Mouse (Mus musculus) embryo, embryonic 11.5 days (tissue): ENCODE data around the gene Gm14459.
"Not testable (repeated sequence)": the region's sequence is repeated elsewhere in the genome, so short reads cannot be mapped to it uniquely, and the experiment has no call there.

Experiments
- DNase-seq: peaks from one replicate; pipeline ENCODE4 v3.0.0-alpha.2; 2012; ENCODE audit warnings: low read depth, low spot score

Gm14459 gene

DNA sequence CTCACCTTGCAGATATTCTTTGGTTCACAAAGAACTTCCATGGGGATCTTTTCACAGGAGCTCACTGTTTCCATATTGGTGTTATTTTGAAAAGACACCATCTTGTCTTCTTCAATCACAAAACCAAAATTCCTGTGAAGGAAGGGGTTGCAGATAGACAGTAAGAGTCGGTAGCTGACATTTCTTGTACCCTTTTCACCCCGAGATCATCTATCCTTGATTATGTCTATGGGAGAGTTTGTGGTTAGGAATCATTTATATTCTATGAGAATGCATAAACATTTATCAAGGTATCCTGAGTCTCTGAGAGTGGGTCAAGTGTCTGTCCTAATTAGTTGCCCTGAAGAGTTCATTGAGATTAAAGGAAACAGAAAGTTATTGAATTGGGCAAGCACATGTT lies at the start of gene Gm14459:
Gene Gm14459 (minus strand): TSS at position 101 of the 400 bp plus-strand sequence.
- DNase-seq: no peak

DNA sequence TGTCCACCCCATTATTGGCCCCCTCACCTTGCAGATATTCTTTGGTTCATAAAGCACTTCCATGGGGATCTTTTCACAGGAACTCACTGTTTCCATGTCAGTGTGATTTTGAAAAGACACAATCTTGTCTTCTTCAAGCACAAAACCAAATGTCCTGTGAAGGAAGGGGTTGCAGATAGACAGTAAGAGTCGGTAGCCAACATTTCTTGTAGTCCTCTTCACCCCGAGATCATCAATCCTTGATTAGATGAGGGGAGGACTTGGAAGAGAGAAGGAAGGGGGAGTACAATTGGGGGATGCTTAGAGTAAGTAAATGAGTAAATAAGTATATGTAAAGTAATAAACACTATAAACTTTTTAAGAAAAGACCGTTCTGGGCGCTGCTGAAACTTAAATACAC lies 23.4 kb upstream of the Gm14459 start, which contains the start of gene Ssxb6:
Gene Ssxb6 (minus strand): TSS at position 101 of the 400 bp plus-strand sequence.
- DNase-seq: not testable (repeated sequence)
